Mouse (Mus musculus) ES-CJ7 (cell line): ENCODE data around the gene 1810013L24Rik.
"Not testable (repeated sequence)": the region's sequence is repeated elsewhere in the genome, so short reads cannot be mapped to it uniquely, and the experiment has no call there.

Experiments used
- DNase-seq: peaks from one replicate; pipeline ENCODE4 v3.0.0; 2011; ENCODE audit warnings: low read depth, low spot score

The 1810013L24Rik gene

GRCm38 (mm10) chr16:8895301-8895700 lies 65.4 kb downstream of the 1810013L24Rik start:
- no peak for DNase-seq

GRCm38 (mm10) chr16:8906115-8906514 lies 76.2 kb downstream of the 1810013L24Rik start:
- DNase-seq, result not testable (repeated sequence)
